In genomic region chr15:102136129-102136758, GRCm38 (mm10) we compare ENCODE assay signal across 8 mouse cellular contexts. TPM values are rescaled to one million over a fixed set of nuclear protein-coding genes. Genes with fewer than 3 reads are reported as not detected.
DNase-seq lines count a peak whose midpoint lies in the region; ATAC-seq lines count a peak whose summit lies in the region.

TSS of gene Spryd3 (minus strand) at chr15:102136234.

- H3K4me3 ChIP-seq in hindbrain, embryonic 14.5 days (replicated peaks; ENCODE audit: low read length): peak within 1 kb of the TSS; percentile 68

- peaks cover 21% of the 10 kb centered on the region for H3K36me3 ChIP-seq in hindbrain, embryonic 14.5 days (replicated peaks; ENCODE audit: control insufficient read depth, insufficient read depth)

- ATAC-seq in hindbrain, embryonic 14.5 days (ENCODE audit: low FRiP score): peak; percentile 99

- peak within 1 kb of the TSS; percentile 83 for H3K4me2 ChIP-seq in hindbrain, embryonic 14.5 days (replicated peaks)

- H3K27ac ChIP-seq in hindbrain, embryonic 14.5 days: peak within 1 kb of the TSS; percentile 86

- no peaks in the 10 kb centered on the region for H3K27me3 ChIP-seq in hindbrain, embryonic 14.5 days (ENCODE audit: control insufficient read depth, insufficient read depth, low read length)

- no peaks in the 10 kb centered on the region for H3K9me3 ChIP-seq in hindbrain, embryonic 14.5 days (ENCODE audit: control insufficient read depth, low read length)

- DNase-seq in R1 (ENCODE audit: low read depth, low spot score): peak; percentile 97
- DNase-seq in cerebellum, postnatal 25 days: peak; percentile 98 to 100
- DNase-seq in frontal cortex, postnatal 25 days (ENCODE audit: low spot score in 2 of 2): peak; percentile 98 to 99
- peak; percentile 95 for DNase-seq in hindbrain, embryonic 14.5 days (ENCODE audit: low spot score)
- peak; percentile 98 to 99 for DNase-seq in layer of hippocampus, postnatal 36 days
- DNase-seq in lung, postnatal 36 days: peak; percentile 97
- peak; percentile 98 for DNase-seq in retina, postnatal 1 day
- peak; percentile 97 to 100 for DNase-seq in urinary bladder, adult 18-20 months (ENCODE audit: low spot score in 2 of 2)

- H3K4me1 ChIP-seq in hindbrain, embryonic 14.5 days (replicated peaks; ENCODE audit: control insufficient read depth, insufficient read depth, low read length): peaks cover 16% of the 10 kb centered on the region

- H3K9ac ChIP-seq in hindbrain, embryonic 14.5 days: peak within 1 kb of the TSS; percentile 84

- under 1% methylated on average over 45 of the region's 50 CpGs for WGBS in hindbrain, embryonic 14.5 days

RNA-seq across cellular contexts. Expression of gene Spryd3, which starts in this region (rescaled TPM):
- polyA plus RNA-seq in hindbrain, embryonic 14.5 days (2014; fragmentation: Nextera tagmentation; extraction: Ambion mirVana): 54.8 and 62.4 TPM in 2 replicates
- 100 to 1,000 TPM; 141 to 151 TPM for total RNA-seq in layer of hippocampus, postnatal 36 days (2021)

Comparison
In these comparisons a context has a peak if more than half of its experiments do, and no peak if none do; other contexts are left out.
1. Peak in every context shown above with its lines: DNase-seq, ATAC-seq, H3K4me3 ChIP-seq and H3K27ac ChIP-seq.